Mouse (Mus musculus): ENCODE measurements around the gene Sdr42e1. TPM values are rescaled to one million over a fixed set of nuclear protein-coding genes. Genes with fewer than 3 reads are reported as not detected.

Sdr42e1 gene
- polyA plus RNA-seq, 1 experiment from 2014 or later = 0.85 TPM

GRCm38 (mm10) chr8:117676460-117676859 is 3.0 kb upstream of the Sdr42e1 start:
- Histone ChIP-seq H3K4me2 (ENCODE audit: low read depth, low read length) (no peak overlapping the region), H3K27me3 (ENCODE audit: control insufficient read depth, insufficient read depth, low read length) (no peaks in the 10 kb centered on the region), H3K36me3 (ENCODE audit: control insufficient read depth, insufficient read depth) (no peaks in the 10 kb centered on the region), H3K4me1 (ENCODE audit: control insufficient read depth, insufficient read depth, low read length) (no peaks in the 10 kb centered on the region; the same call in 1 of the 2 replicates), H3K9me3 (replicated peaks; ENCODE audit: control insufficient read depth, low read length) (no peaks in the 10 kb centered on the region), H3K27ac (ENCODE audit: low read length) (no peak overlapping the region), H3K9ac (ENCODE audit: low read length) (no peak overlapping the region), H3K4me3 (ENCODE audit: low read length) (no peak overlapping the region)
- 60% methylated on average over 9 of the region's 9 CpGs for WGBS
- no peak for ATAC-seq (replicated peaks; ENCODE audit: extremely low read depth, insufficient read depth, low FRiP score)

GRCm38 (mm10) chr8:117675171-117675570 is 1.7 kb upstream of the Sdr42e1 start:
- no peak overlapping the region for H3K27ac ChIP-seq (ENCODE audit: low read length)
- WGBS = 77% methylated on average over 5 of the region's 5 CpGs
- H3K4me1 ChIP-seq (ENCODE audit: control insufficient read depth, insufficient read depth, low read length) = no peaks in the 10 kb centered on the region; the same call in 1 of the 2 replicates
- H3K27me3 ChIP-seq (ENCODE audit: control insufficient read depth, insufficient read depth, low read length) = peaks cover 7% of the 10 kb centered on the region
- H3K4me2 ChIP-seq (ENCODE audit: low read depth, low read length) = no peak overlapping the region
- no peaks in the 10 kb centered on the region for H3K9me3 ChIP-seq (replicated peaks; ENCODE audit: control insufficient read depth, low read length)
- no peak overlapping the region for H3K4me3 ChIP-seq (ENCODE audit: low read length)
- ATAC-seq (replicated peaks; ENCODE audit: extremely low read depth, insufficient read depth, low FRiP score) = no peak
- no peak overlapping the region for H3K9ac ChIP-seq (ENCODE audit: low read length)
- H3K36me3 ChIP-seq (ENCODE audit: control insufficient read depth, insufficient read depth) = no peaks in the 10 kb centered on the region

- no peak overlapping the region for H3K9ac ChIP-seq (ENCODE audit: low read length)
- no peak overlapping the region for H3K27ac ChIP-seq (ENCODE audit: low read length)
- H3K36me3 ChIP-seq (ENCODE audit: control insufficient read depth, insufficient read depth) = no peaks in the 10 kb centered on the region
- H3K27me3 ChIP-seq (ENCODE audit: control insufficient read depth, insufficient read depth, low read length) = peaks cover 7% of the 10 kb centered on the region
- H3K4me1 ChIP-seq (ENCODE audit: control insufficient read depth, insufficient read depth, low read length) = no peaks in the 10 kb centered on the region; the same call in 1 of the 2 replicates
- ATAC-seq (replicated peaks; ENCODE audit: extremely low read depth, insufficient read depth, low FRiP score) = no peak
- H3K4me2 ChIP-seq (ENCODE audit: low read depth, low read length) = no peak overlapping the region
- no peaks in the 10 kb centered on the region for H3K9me3 ChIP-seq (replicated peaks; ENCODE audit: control insufficient read depth, low read length)
- WGBS = 81% methylated on average over 3 of the region's 3 CpGs
- H3K4me3 ChIP-seq (ENCODE audit: low read length) = no peak overlapping the region
These were observed 931 bp downstream of the Sdr42e1 start for GRCm38 (mm10) chr8:117672558-117672957.

GRCm38 (mm10) chr8:117670461-117670860 is 3.0 kb downstream of the Sdr42e1 start:
- peaks cover 7% of the 10 kb centered on the region for H3K27me3 ChIP-seq (ENCODE audit: control insufficient read depth, insufficient read depth, low read length)
- no peaks in the 10 kb centered on the region for H3K36me3 ChIP-seq (ENCODE audit: control insufficient read depth, insufficient read depth)
- no peak overlapping the region for H3K9ac ChIP-seq (ENCODE audit: low read length)
- H3K4me2 ChIP-seq (ENCODE audit: low read depth, low read length) = no peak overlapping the region
- H3K27ac ChIP-seq (ENCODE audit: low read length) = no peak overlapping the region
- no peaks in the 10 kb centered on the region for H3K9me3 ChIP-seq (replicated peaks; ENCODE audit: control insufficient read depth, low read length)
- no peaks in the 10 kb centered on the region; the same call in 1 of the 2 replicates for H3K4me1 ChIP-seq (ENCODE audit: control insufficient read depth, insufficient read depth, low read length)
- no peak for ATAC-seq (replicated peaks; ENCODE audit: extremely low read depth, insufficient read depth, low FRiP score)
- WGBS = 26% methylated on average over 11 of the region's 11 CpGs
- H3K4me3 ChIP-seq (ENCODE audit: low read length) = no peak overlapping the region

- Histone ChIP-seq H3K27me3 (ENCODE audit: control insufficient read depth, insufficient read depth, low read length) (peaks cover 7% of the 10 kb centered on the region), H3K36me3 (ENCODE audit: control insufficient read depth, insufficient read depth) (no peaks in the 10 kb centered on the region), H3K4me3 (ENCODE audit: low read length) (no peak overlapping the region), H3K4me2 (ENCODE audit: low read depth, low read length) (no peak overlapping the region), H3K9ac (ENCODE audit: low read length) (no peak overlapping the region), H3K27ac (ENCODE audit: low read length) (no peak overlapping the region), H3K9me3 (replicated peaks; ENCODE audit: control insufficient read depth, low read length) (no peaks in the 10 kb centered on the region), H3K4me1 (ENCODE audit: control insufficient read depth, insufficient read depth, low read length) (no peaks in the 10 kb centered on the region)
- WGBS = 69% methylated on average over 13 of the region's 13 CpGs
- no peak for ATAC-seq (replicated peaks; ENCODE audit: extremely low read depth, insufficient read depth, low FRiP score)
These were observed 6.0 kb downstream of the Sdr42e1 start for GRCm38 (mm10) chr8:117667349-117668124.

GRCm38 (mm10) chr8:117660358-117661031 is 13.0 kb downstream of the Sdr42e1 start:
- Histone ChIP-seq H3K4me2 (ENCODE audit: low read depth, low read length) (no peak overlapping the region), H3K4me3 (ENCODE audit: low read length) (no peak overlapping the region), H3K27ac (ENCODE audit: low read length) (no peak overlapping the region), H3K27me3 (ENCODE audit: control insufficient read depth, insufficient read depth, low read length) (no peaks in the 10 kb centered on the region), H3K9ac (ENCODE audit: low read length) (no peak overlapping the region), H3K9me3 (replicated peaks; ENCODE audit: control insufficient read depth, low read length) (no peaks in the 10 kb centered on the region), H3K4me1 (ENCODE audit: control insufficient read depth, insufficient read depth, low read length) (peaks cover 3% of the 10 kb centered on the region; the same call in 1 of the 2 replicates), H3K36me3 (ENCODE audit: control insufficient read depth, insufficient read depth) (no peaks in the 10 kb centered on the region)
- ATAC-seq (replicated peaks; ENCODE audit: extremely low read depth, insufficient read depth, low FRiP score) = peak; percentile 67
- WGBS = 21% methylated on average over 11 of the region's 11 CpGs

- Histone ChIP-seq H3K27me3 (ENCODE audit: control insufficient read depth, insufficient read depth, low read length) (no peaks in the 10 kb centered on the region), H3K4me3 (ENCODE audit: low read length) (no peak overlapping the region), H3K4me2 (ENCODE audit: low read depth, low read length) (no peak overlapping the region), H3K9ac (ENCODE audit: low read length) (no peak overlapping the region), H3K27ac (ENCODE audit: low read length) (no peak overlapping the region), H3K9me3 (replicated peaks; ENCODE audit: control insufficient read depth, low read length) (no peaks in the 10 kb centered on the region), H3K36me3 (ENCODE audit: control insufficient read depth, insufficient read depth) (no peaks in the 10 kb centered on the region), H3K4me1 (ENCODE audit: control insufficient read depth, insufficient read depth, low read length) (peaks cover 3% of the 10 kb centered on the region; the same call in 1 of the 2 replicates)
- 70% methylated on average over 7 of the region's 7 CpGs for WGBS
- no peak for ATAC-seq (replicated peaks; ENCODE audit: extremely low read depth, insufficient read depth, low FRiP score)
These were observed 14.5 kb downstream of the Sdr42e1 start for GRCm38 (mm10) chr8:117658990-117659389.

- 100% methylated on average over 1 of the region's 1 CpGs for WGBS
- H3K36me3 ChIP-seq (ENCODE audit: control insufficient read depth, insufficient read depth) = no peaks in the 10 kb centered on the region
- no peaks in the 10 kb centered on the region for H3K27me3 ChIP-seq (ENCODE audit: control insufficient read depth, insufficient read depth, low read length)
- no peak overlapping the region for H3K9ac ChIP-seq (ENCODE audit: low read length)
- no peak overlapping the region for H3K4me2 ChIP-seq (ENCODE audit: low read depth, low read length)
- ATAC-seq (replicated peaks; ENCODE audit: extremely low read depth, insufficient read depth, low FRiP score) = no peak
- peaks cover 7% of the 10 kb centered on the region for H3K9me3 ChIP-seq (replicated peaks; ENCODE audit: control insufficient read depth, low read length)
- no peak overlapping the region for H3K27ac ChIP-seq (ENCODE audit: low read length)
- no peaks in the 10 kb centered on the region for H3K4me1 ChIP-seq (ENCODE audit: control insufficient read depth, insufficient read depth, low read length)
- H3K4me3 ChIP-seq (ENCODE audit: low read length) = no peak overlapping the region
These were observed 21.2 kb downstream of the Sdr42e1 start for GRCm38 (mm10) chr8:117652318-117652717.

GRCm38 (mm10) chr8:117646440-117646839 is 27.0 kb downstream of the Sdr42e1 start:
- WGBS = 54% methylated on average over 5 of the region's 5 CpGs
- Histone ChIP-seq H3K4me1 (ENCODE audit: control insufficient read depth, insufficient read depth, low read length) (no peaks in the 10 kb centered on the region), H3K9ac (ENCODE audit: low read length) (no peak overlapping the region), H3K27ac (ENCODE audit: low read length) (no peak overlapping the region), H3K27me3 (ENCODE audit: control insufficient read depth, insufficient read depth, low read length) (no peaks in the 10 kb centered on the region), H3K9me3 (replicated peaks; ENCODE audit: control insufficient read depth, low read length) (peaks cover 7% of the 10 kb centered on the region), H3K4me3 (ENCODE audit: low read length) (no peak overlapping the region), H3K36me3 (ENCODE audit: control insufficient read depth, insufficient read depth) (no peaks in the 10 kb centered on the region), H3K4me2 (ENCODE audit: low read depth, low read length) (no peak overlapping the region)
- no peak for ATAC-seq (replicated peaks; ENCODE audit: extremely low read depth, insufficient read depth, low FRiP score)

All from heart, embryonic 16.5 days (tissue).